Mouse (Mus musculus) thymus, postnatal 10 days (tissue): Measurements from ENCODE around the gene Gm31571.
"Not testable (repeated sequence)": the region's sequence is repeated elsewhere in the genome, so short reads cannot be mapped to it uniquely, and the experiment has no call there.

ENCODE experiments used
- DNase-seq, 2 experiments: peaks; one replicate each; pipeline ENCODE4 v3.0.0; 2021; ENCODE audit warnings: low spot score in 2 of 2

Gene Gm31571

DNA sequence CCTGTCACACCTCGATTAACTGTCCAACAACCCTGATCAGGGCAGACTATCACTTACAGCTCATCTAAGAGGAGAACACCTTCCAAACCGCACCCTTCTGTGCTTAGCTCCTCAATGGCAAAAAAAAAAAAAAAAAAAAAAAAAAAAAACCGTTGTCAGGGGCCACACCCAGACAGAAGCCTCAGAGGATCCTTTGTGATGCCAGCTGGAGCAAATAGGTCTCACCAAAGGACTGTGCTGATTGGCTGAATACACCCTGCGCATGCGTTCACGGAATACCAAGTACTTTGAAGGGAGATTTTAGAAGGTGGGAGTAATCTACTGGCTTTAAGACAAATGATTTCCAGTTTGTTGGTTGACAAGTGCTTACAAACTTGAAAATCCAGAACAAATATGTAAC is at the start of gene Gm31571:
Gene Gm31571 (minus strand): TSS at position 101 of the 400 bp plus-strand sequence.
- not testable (repeated sequence) for DNase-seq
